Mouse (Mus musculus) spleen, adult 18-20 months (tissue): Measurements from ENCODE around the gene Spink8.
"Not testable (repeated sequence)": the region's sequence is repeated elsewhere in the genome, so short reads cannot be mapped to it uniquely, and the experiment has no call there.

Experiments
- DNase-seq, 2 experiments: peaks; one replicate each; pipeline ENCODE4 v3.0.0; 2022; ENCODE audit warnings: mixed read lengths in 2 of 2

The Spink8 gene

DNA sequence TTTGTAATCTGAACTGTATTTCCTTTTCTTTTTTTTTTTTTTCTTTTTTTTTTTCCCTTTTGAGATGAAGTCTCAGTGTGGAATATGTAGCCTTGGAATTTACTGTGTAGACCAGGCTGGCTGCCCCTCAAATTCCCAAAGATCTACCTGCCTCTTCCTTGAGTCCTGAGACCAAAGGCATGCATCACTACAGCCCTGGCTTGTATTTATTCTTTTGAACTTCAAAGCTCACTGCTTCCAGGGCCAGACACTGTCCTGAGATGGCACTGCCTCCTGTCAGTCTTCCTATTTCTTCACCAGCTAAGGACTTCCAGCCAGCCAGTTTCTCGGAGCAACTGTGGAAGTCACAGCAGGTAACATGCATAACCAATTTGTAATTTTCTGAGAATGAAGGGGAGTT lies at the start of gene Spink8:
Gene Spink8, plus strand, starts transcription at position 301 of the 400 bp plus-strand sequence.
- DNase-seq, result no peak

DNA sequence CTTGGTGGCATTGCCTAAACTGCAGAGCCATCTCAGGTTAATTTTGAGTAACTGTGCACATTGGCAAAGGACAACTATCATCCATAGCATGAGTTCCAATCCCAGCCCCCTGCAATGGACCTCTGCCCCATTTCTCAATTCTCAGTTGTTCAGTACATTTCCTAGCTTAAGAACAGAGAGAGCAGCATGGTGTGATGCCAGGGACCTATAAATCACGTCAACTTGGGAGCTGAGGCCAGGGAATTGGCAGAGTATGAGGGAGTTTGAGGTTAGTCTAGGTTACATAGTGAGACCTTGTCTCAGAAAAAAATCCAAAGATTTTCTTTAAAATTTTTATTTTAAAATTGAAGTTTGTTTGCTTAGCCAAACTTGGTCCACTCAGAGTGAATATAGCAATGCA lies 45.2 kb upstream of the Spink8 start:
- not testable (repeated sequence) for DNase-seq

DNA sequence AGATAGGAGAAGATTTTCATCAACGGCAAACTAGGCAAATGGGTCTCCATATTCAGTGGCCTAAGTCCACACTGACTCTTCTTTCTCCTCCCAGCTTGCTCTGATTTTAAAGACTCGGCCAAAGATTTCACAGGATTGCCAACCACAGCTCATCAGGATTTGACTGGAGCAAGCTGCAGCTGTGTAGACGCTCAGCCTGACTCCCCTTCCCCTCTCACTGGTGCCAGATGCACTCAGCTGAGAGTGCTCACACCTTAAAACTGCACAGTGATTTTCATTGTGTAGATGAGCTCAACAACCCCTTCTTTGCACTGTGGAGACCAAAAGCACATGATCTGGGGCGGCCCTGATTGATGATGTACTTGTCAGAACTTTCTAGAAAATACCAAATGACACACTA lies 21.5 kb upstream of the Spink8 start, which contains the start of gene Fbxw27:
Gene Fbxw27, minus strand, starts transcription at position 101 of the 400 bp plus-strand sequence.
- not testable (repeated sequence) for DNase-seq

DNA sequence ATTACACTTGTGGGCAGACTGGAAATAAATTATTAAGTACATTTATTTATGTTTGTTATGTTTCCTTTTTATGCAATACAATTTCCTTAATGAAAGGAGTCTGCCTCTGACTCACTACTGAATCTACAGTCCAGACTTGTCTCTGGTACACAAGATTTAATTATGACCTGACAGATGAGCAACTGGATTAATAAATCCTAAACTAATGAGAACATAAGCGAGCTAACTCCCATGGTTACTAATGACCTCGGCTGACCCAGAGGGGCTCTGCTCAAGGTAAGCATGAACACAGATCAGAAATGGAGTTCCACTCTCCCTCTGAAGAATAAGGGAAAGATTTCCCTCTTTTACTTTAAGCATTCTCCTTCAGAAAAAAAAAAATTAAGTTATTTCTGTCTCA lies 16.9 kb upstream of the Spink8 start:
- no peak for DNase-seq

DNA sequence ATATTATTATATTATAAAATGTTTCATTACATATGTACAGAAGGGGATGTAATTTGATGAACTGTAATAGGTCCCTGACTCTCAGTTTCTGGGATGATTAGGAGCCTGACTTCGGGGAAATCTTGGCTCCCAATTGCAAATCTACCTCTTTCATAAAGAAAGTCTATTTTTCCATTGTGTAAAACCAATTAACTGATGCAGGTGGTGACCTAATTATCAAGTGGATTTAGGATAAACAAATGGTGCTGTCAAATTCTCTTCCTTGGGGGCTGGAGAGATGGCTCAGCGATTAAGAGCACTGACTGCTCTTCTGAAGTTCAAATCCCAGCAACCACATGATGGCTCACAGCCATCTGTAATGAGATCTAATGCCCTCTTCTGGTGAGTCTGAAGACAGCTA lies 16.3 kb upstream of the Spink8 start:
- no peak for DNase-seq

DNA sequence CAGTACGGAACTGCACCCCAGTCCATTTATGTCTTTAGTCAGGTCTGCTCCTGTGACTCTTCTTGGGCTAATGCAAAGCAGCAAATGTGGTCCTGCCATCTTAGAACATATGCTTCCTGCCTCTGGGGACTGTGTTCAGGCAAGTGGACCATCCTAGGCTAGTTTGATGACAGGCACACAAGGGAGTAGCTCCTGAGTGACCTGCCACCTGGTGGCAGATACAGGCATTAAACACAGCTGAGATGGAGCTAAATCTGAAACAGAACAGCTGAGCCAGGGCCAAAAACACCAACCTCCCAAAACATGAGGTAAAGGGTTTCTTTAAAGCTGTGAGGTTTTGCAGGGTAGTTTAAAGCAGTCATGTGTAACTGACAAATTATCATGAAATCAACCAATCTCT lies 14.0 kb upstream of the Spink8 start:
- peak in 1 of 2 experiments; percentile 1 for DNase-seq

DNA sequence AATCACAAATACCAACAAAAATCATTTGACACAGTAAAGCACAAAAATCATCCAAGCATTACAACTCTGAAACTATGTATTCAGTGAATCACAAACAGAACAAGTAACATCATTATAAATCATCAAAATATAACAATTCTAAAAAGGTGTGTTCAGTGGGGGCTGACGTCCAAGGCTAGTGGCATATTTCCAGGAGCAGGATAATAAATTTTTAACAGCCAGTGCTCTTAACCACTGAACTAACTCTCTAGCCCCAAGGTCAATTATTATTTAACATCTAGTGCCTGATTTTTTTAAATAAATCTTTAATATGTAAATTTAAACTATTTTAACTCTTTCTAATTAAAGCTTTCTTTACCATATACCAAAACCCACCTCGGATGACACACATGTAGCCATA lies 6.5 kb upstream of the Spink8 start:
- not testable (repeated sequence) for DNase-seq

DNA sequence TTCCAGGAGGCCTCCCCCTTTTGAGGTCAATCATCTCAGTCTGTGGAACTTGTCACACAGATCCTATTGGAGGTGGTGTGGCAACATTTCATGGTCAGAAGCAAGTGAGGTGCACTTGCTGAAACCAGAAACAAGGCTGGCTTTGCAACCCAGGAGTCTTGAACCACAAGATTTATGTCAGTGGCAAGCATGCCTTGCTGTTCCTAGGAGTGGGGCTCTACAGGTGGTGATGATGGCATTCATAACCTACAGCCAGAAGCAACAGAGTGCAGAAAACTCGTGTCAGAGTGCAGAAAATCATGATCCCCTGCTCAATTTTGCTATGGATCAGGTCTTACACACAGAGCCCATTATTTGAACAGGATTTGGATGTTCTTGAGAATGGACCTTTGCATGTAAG lies 5.8 kb upstream of the Spink8 start:
- DNase-seq, result no peak

DNA sequence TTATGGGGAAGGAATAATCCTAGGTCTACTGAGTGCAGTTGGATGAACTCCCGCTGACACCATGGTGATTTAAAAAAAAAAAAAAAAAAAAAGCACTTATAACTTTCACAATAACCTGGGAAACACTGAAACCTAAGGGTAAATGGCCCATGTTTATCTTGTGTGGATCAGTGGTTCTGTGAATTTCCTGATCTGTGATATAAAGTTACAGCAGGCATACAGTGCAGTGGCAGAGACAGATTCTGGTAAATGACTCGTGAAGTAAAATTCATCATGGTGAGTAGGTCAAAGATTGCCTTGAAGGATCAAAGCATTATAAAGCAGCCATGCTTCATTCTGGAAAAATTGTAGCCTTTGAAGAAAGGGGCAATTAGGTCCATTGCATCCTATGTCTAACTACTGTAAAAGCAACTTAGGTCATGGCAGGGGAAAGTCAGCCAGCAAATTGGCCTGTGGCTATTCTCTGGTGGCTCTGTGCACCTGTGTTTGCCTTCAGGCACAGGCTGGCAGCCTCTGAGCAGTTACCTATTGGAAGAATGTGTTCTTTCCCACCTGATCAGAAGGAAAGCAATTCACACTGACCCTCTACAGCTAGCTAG lies 5.3 kb upstream of the Spink8 start:
- DNase-seq, result no peak

DNA sequence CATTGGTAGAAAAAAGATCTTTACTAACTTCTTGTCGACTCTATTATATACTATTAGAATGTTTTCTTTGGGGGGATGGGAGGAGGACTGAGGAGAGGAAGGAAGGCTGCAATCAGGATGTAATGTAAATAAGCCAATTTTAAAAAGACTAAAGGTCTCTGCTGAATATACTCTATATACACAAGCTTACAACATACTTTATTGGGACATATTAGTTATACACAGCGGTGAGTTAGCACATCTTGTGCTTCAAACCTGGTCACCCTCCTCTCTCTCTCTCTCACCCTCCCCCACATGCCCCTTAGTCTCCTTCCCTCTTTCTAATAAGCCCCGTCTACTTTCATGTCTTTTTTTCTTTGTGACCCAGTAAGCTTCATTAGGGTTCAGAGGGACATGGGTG lies 4.2 kb upstream of the Spink8 start:
- DNase-seq, result no peak

DNA sequence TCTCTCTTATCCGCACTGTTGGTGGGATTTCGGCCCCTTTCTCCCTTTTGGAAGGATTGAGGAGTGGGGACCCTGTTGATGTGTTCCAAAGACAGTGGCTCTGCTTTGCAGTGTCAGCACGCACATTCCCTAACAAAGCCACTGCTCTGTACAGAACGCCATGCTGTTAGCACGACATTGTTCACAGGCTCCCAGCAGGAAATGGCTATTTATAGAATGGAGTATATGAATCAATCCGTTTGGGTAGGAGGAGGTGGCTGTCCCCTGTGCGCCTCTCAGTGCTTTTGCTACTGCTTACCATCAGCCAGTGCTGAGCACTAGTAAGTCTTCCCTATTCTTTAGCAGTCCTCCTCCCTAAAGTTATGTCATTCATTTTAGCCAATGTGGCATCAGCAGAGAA lies 1.3 kb downstream of the Spink8 start:
- no peak for DNase-seq

DNA sequence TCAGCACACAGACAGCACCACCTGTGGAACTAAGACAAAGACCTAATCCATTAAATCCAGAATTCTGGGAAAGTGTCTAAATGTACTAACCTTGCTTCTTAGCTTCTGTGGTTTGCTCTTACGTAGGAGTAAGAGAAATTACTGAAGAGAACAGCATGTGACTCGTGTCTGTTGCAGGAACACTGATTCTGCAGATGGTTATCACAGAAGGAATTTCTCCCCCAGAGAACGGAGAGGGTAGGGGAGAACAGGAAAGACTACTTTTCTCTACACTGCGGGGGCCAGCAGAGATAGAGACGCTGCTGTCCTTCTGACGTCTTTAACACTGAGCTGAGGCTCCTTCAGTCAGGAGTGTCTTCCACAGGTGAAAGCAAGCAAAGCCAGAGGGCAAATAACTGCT lies 4.3 kb downstream of the Spink8 start:
- DNase-seq, result no peak

DNA sequence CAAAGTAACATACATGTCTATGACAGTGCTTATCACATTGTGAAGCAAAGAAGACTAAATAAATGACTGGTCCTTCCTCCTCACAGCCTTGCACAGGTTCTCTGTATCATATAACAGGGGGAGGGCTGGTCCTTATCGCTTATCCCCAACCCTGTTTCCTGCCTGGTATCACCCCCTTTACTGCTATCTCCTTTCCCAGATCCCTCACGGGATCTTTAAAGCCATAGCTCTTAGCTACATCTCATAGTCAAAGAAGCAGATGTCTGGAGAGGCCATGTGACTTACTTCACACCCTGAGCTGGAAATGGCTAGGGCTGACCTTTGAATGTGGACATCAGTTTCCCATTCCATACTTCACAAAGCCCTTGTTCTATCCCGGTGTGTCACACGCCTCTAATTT lies 13.7 kb downstream of the Spink8 start:
- DNase-seq, result no peak

DNA sequence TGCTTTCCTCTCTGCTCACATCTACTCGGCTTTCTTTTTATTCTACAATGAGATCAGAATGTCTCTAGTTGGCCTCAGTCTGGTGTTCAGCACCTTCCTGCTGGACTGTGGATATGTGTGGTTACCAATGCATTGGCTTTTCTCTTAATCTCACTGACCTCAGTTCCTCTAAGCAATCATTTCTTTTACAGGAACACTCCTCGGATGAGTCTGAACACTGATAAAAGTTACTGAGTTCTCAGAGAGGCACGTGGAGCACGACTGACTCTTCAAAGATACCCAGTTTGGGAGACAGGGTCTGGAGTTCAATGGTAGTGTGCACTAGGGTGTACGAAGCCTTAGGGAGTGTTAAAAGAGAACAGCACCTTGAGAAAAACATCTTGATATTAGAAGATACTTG lies 14.1 kb downstream of the Spink8 start:
- DNase-seq, result no peak

DNA sequence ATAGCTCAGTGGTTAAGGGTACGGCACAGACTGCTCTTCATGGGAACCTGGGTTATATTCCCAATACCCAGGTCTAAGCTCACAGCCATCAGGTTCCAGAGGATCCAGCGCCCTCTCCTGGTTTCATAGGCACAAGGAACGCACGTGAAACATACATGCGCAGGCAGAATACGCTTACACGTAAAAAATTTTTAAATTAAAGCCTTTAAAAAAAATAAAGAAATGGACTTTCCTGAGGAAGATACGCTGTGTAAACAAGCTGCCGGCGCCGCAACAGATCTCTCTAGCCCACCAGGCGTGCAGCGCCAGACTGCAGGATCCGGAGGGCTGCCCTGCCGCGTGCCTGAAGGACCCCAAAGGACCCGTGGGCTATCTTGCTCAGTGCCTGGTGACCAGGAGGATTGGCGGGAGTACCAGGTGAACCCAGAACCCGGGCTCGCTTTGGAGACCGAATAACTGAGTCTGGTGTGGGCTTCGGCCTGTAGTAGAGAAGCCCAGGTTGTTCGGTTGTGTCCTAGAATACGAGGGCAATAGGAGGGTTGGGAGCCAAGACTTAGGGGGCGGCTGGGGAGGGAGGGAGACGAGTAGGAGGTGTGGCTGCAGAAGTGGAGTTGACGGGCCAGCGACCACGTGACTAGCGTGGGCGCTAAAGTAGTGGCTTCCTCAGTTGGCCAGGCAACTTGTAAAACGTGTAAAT lies 20.5 kb downstream of the Spink8 start, which contains the start of gene Nme6:
Gene Nme6, plus strand, starts transcription at position 359 of the 697 bp plus-strand sequence.
- peak; percentile 68 to 87 for DNase-seq

DNA sequence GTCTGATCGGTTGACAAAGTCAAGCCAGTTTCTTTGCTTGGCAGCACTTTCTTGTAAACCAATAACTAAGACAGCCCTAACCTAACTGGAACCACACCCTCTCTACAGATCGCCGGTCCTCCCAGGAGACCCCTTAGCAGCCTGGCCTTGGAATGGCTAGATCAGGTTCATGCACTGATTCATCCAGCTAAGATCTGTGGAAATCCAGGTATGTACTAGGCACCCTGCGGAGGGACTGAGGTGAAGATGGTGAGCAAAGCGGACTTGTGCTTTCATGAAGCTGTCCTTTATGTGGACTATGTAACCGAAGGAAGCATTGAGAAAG lies 21.0 kb downstream of the Spink8 start:
- no peak for DNase-seq

DNA sequence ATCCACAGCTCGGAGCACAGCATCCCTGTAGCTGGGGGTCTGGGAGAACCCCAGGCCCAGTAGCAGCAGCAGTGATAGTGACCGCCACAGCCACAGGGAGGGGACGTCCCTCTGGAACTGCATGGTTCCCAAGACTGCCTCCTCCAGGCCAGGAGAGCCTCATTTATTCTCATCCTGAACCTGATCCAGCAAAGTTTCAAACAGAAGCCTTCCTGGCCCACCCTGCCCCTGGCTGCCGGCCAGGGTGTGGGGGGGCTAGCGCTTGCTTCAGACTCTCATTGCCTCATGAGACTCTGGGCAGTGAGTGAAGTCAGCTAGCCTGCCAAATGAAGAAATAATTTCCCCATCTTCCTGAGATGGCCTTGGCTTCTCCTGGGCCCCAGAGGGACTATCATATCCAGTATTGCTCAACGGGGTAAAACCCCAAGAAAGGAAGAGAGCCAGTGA lies 37.3 kb downstream of the Spink8 start, which contains the start of gene Camp:
Gene Camp, minus strand, starts transcription at position 306 of the 447 bp plus-strand sequence.
- DNase-seq, result no peak

DNA sequence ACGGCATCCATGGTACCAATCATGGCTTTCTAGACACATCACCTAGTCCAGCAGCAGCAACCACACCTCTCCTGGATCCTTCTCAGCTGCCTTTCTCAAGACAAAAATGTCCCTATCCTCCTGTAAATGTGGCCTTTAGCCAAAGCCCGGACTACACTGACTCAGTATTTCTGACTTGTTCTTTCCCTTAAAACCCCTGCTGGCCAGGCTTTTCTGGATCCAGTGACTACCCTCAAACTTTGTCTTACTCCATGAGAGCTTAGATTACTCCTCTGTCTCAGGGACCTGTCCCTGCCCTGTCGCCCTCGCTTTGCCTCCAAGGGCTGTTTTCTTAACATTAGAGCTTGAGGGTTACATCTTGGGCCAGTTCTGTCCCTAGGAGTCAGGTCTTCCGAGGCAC lies 38.0 kb downstream of the Spink8 start:
- no peak for DNase-seq

DNA sequence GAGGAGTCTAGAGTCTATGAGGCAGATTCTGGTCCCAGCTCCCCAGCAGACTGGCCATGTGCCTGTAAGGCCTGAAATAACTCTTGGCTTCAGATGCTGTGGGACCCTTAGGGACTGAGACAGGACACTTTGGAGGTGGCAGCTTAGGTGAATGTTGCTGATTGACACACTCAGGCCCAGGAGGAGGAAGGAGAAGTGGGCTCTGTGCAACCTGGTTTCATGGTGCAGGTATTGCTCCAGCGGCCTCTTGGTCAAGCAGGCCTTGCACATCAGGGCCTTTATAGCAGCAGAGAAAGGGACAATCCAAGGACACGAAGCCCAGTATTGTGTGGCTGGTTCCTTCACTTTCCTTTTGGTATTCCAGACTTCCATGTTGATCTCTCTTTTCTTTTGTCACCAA lies 42.3 kb downstream of the Spink8 start:
- no peak for DNase-seq

DNA sequence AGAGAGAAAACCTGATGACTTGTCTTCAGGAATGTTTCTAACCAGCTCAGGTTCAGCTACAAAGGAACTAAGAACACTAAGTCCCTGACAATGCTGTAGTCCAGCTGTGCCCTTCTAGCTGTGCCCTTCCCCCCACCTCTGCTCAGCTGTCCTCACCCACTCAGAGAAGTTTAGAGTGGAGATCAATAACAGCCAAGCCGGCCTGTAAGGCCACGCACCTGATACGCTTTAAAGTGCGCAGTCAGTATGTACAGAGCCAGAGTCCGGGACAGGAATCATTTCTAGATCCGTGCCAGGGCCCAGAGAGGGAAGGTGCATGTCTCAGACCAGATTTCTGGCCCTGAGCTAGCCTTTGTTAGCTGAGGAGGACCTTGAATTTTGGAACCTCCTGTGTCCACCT lies 43.9 kb downstream of the Spink8 start:
- no peak for DNase-seq

DNA sequence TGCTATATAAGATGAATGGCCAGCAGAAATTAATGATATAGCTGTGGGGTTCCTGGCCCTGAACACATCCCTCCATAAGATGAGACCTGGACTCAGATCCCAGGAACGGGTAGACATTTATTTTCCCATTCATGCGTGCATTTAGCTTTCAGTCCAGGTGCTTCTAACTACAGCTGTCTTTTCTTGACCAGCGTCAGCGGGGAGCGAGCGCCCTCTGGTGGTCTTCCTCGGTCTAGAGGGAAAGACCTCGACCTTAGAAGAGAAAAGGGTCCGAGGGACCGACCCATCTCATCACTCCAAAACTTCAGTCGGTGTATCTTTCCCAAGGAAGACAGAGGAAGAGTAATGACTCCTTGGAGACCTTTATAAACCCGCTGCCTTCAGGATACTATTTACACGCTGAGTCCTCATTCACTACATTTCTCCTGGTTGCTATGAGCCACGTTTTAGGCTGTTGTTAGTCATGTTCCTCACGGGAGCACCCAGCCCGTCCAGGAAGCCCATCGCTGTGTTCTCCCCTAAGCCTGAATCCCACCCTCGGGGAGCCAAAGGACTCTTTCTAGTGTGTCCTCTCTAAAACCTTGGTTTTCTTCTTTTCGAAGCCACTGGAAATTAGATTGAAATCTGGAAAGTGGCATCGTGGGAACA lies 50.4 kb downstream of the Spink8 start:
- DNase-seq, result peak; percentile 57 to 86

DNA sequence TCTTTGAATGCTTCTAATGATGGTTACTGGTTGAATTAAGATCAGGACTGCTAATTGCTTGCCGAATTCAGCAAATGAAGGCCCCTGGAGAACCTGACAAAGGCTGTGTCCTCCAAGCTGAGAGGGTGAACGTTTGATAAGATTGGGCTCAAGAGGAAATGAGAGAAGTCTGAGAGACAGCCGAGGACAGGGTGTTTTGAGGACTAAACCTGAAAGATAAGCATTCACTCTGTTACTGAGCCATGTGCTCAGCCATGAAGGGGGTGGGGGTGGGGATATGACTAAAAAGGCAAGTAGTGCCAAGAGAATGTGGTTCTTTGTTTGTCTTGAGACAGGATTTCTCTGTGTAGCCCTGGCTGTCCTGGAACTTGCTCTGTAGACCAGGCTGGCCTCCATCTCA lies 51.0 kb downstream of the Spink8 start:
- DNase-seq, result no peak

DNA sequence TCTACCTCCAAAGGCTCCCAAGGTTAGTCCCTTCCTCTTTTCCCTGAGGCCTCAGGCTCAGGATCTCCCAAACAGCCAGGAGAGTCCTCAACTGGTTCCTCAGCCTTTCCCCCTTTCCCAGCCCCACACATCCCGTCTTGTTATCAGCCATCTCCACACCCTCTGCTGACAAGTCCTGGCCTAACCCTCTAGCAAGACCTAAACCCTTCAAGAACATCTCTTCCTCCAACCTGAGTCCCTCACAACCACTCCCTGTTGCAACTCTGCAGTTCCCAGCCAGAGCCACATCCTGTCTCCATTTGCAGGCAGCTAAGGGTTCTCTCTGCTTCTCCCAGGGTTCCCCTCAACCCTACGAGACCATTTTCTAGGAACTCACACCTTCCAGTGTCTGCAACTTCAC lies 54.1 kb downstream of the Spink8 start:
- no peak for DNase-seq

DNA sequence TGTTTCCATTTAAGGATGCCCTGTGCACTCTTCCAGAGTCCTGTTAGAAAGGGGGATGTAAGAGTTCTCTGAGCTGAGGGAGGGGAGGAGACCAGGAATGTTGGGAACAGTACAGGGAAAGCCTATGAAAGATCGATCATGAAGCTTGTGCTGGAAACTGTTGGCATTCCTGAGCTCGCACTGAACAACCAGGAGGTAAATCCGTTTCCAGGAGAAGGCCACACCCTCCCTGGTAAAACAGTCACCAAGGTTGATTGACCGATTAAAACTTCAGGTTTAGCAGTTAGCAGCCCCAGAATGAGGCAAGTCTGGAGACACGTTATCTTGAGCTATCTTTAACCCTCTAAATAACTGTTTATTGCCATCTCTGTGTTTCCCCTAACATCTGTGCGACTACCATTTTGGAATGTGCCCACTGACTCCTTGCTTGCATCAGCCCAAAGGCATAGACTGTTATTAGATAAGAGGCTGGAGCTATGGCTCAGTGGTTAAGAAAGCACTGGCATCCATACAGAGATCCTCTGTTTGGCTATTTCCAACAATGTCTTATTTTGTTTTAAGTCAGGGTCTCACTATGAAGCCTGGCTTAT lies 59.0 kb downstream of the Spink8 start:
- no peak for DNase-seq
